Mouse (Mus musculus) heart, adult 9 months (tissue): Measurements from ENCODE around the gene Ndfip2.

Source experiments
- DNase-seq, 2 experiments: peaks; one replicate each; pipeline ENCODE4 v3.0.0; 2022; ENCODE audit warnings: low spot score in 2 of 2

The Ndfip2 gene

DNA sequence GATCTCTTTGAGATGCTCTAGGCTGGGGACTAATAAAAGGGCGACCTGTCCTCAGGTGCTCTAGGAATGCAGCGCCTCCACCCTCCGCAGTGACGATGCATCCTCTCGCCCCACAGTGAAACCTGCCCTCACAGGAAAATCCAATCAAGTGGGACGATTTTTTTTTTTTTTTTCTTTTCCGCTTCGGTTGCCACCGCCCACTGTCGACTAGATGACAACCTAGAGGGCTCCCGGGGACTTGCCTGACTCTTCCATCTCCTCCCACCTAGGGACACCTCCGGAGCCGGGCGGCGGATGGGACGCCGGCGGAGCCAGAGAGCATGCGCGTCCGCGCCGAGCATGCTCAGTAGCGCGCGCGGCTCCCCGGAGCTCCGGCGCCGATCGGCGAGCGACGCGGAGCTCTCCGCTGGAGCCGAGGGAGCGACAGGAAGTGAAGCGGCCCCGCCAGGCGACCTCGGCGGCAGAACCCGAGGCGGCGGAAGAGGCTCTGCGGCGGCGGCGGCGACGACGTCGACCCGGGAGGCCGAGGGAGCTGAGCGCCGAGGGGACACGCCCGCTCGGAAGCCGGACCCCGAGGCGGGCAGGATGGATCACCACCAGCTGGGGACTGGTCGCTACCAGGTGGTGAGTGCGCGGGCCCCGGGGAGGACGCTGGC, at the start of gene Ndfip2:
Gene Ndfip2 (plus strand): TSS at position 195 of the 656 bp plus-strand sequence.
- peak; percentile 86 to 88 for DNase-seq

DNA sequence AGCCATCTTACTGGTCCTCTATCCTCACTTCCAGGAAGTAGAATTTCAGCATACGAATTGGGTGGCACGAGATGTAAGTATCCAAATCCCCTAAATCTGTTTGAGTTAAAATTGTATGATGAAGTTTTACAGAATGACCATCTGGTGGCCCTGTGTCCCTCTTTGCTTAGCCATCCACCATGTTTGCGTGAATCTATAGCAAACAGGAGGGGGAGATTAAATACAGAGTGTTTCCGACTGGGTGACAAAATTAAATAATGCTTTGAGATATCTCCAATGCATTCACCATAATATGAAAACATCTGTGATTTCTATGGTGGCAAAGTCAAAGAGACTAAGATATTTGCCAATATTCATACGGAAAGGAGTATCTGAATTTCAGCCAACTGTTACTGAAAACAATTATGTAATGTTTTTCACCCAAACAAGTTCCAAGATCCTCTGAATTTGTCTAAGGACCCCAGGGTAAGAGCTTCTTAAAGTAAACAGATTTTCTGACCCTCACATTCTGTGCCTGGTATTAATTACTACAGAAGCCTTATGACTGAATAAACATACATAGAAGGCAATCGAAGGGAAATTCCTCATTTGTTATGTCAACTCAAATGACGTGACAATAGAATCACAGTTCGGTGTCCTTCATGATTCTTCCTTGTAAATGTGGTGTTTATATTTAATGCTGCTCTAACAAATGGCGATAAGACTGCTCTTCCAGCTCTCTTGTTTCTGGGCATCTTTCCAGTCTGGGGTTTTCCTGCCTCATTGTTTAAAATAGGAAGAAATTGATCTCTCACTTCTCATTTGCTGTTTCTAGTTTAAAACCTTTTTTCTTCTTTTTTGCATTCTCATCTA, 38.6 kb upstream of the Ndfip2 start:
- no peak for DNase-seq

DNA sequence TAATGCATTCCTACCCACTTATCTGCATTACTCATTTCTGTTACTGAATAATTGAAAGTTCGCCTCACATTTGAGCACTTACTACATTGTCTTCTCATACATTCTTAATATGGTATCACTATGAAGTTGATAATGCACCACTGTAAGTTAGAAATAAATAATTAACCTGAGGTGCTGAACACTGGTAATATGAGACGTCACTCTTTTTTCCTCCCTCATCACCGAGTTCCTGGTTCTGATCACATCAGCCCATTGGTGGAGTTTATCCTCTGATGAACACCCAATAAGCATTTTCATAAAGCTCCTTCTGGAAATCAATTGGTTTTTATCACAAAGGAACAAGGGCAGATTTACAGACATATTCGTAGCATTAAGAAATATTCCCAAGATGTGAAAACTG, 36.1 kb upstream of the Ndfip2 start:
- no peak for DNase-seq

DNA sequence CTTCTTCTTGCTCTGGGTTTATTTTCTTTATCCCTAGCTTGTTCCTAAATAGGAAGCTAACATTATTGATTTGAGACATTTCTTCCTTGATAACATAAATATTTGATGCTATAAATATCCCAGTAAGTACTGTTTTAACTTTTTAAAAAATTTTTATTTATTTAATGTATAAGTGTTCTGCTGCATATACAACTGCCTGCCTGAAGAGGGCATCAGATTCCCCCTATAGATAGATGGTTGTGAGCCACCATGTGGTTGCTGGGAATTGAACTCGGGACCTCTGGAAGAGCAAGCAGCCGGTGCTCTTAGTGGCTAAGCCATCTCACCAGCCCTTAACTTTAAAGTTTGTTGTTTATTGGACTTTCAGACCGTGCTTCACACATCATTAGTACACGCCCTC, 32.6 kb upstream of the Ndfip2 start:
- DNase-seq, result no peak

DNA sequence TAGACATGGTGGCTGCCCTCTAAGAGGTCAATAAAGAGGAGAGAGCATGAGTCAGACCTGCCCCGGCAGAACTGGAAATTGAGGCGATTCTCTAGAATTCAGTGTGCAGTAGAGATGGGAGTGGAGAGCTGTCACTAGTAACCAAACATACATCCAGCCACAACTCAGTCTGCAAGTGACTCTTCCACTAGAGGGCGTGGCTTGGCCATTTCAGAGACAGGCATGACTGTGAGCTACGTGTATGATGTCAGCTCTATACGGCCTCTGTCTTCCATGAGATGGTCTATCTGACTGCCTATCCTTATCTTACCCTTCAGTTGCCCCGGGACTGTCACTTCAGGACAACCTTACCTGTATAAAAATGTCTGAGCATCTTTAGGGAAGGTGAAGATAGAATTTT, 26.0 kb upstream of the Ndfip2 start:
- DNase-seq, result peak in 1 of 2 experiments; percentile 4

DNA sequence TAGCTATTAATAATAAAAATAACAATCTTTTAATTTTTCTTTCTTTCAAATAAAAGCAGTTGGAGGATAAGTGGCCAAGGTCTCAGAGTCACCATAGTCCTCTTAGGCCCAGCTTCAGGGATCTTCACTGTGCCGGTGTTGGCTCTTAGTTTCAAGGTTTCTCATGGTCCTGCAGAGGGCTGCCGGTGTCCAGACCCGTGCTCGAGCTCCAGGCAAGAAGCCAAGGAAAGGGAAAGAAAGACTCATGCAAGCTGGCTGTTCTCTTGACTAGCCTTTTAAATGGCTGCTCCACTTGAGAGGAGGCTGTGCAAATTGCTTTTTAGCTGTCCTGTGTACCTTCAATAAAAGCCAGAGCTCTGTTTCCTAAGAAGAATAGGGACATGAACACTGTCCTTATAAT, 21.8 kb upstream of the Ndfip2 start:
- peak in 1 of 2 experiments; percentile 2 for DNase-seq

DNA sequence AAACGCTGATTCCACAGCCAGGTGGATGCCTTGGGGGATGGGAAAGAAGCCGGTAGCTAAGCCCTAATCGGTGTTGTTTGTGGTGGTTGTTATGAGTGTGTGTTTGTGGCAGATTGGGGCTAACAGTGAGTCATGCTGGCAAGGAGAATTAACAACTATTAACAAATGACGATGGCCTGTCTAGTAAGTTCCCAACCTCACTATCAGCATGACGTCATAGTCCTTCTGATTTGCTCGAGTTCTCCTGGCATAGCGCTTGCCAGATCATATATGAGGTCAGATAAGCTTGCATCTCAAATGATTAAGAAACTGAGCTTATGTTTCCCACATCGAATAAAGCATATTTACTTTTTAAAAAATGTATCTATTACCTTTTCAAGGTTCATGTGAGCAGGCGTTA, 20.6 kb upstream of the Ndfip2 start:
- no peak for DNase-seq

DNA sequence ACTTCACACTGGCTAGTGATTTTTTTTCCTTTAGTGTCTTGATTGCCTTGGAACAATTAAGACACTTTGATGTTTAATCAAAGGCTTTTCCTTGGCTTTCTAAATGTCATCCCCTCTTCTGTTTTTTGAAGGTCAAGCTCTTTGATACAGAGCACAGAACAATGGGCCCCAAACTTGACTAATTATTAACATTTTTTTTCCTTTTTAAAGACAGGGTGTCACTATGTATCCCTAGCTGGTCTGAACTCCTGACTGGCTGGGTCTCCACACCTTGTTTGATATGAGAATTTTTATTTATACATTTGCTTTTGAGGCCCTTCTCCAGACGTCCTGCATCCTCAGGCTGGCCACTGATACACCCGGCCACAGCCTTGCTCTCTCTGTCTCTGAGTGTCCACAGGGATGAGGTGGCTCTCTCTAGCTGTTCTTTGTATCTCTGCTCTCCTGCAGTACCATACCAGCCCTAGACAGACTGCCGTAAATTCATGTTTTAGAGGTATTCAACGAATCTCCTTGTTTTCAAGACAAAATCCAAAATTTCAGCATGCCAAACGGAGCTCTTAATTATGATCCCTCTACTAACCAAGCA, 19.8 kb upstream of the Ndfip2 start:
- DNase-seq, result no peak

DNA sequence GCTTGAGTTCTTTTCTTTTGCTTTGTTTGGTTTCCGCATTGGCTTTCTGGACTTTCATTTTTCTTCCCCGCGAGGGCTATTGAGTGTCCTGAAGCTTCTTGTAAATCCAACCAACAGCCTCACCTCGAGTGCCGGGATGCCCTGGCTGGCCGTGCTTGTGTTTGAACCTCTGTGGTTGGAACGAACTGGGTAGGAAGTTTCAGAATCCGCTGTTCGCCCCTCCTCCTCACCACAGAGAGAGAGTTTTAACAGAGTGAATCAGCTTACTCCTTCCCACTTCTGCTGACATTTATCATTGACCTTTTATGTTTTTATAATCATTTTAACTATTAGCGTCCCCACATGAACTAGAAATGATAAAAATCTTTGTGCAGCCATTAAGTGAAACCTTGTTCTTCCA, 18.3 kb upstream of the Ndfip2 start:
- no peak for DNase-seq

DNA sequence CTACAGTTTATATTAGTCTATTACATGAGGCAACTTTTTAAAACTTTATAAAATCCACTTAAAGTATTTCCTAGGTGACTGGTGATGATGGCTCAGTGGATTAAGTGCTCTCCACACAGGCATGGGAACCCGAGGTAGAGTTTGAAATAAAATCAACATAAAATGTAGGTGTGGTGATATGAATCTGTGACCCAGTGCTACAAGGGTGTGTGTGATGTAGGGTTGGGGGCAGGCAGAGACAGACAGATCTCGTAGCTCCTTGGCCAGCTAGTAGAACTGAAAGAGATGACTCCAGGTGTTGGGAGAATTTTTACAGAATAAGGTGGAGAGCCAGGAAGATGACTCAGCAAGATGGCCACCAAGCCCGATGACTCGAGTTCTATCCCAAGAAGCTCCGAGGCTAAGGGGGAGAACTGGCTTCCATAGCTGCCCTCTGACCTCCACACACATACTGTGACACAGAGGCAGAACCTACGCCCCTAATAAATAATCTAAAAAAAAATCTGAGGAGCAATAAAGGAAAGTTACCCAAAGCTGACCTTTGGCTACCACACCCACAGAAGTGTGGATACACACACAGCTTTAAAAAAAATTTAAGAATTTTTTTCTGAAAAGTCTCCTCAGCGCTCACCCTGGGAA, 14.4 kb upstream of the Ndfip2 start:
- no peak for DNase-seq

DNA sequence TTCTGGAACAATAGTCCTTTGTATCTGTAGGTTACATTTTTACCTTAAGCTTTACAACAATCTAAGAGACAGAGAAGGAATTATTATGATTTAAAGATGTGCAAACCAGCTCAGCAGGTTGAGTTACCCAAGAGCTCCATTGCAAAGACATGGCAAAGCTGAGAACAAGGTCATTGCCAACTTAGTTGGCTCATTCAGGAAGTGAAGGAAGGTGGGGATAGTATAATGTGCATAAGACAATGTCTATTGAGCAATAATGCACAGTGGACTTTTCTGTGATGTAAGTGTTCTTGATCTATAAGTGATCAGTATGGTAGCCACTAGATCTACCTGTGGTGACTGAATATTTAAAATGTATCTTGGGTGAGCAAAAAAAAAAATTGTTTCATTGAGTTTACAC, 7.3 kb upstream of the Ndfip2 start:
- DNase-seq, result no peak

DNA sequence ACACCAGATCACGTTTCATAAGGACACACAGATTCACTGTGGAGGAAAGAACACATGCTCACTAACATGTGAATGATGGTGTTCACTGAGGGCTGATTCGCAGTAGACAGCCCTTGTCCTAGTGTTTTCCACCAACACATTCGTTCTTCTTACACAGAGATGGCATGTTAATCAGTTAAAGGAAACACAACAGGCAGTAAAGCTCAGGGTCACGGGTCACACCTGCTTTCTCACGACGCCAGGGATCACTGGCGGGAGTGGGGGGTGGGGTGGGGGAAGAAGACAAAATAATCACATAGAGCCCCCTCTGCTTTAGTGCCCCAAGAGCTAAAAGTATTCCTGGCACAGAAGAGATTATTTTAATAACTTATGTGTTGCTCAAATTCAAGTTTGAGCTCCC, 5.1 kb upstream of the Ndfip2 start:
- no peak for DNase-seq

DNA sequence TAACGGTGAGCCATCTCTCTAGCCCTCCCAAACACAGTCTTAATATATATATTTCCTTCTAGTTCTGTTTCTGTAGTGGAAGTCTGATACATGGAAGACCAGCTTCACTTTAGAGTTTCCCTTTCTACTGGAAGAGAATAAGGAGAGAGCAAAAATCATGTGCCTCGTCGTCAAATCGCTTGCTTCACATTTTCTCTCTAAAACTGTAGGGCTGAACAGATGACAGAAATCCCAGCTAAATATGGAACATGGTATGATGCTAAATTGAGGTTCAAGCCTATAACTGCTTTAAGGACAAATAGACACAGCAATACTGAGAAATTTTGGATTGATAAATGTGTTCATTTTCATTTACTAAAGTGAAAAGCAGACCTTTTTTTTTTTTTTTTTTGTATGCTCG, 4.0 kb upstream of the Ndfip2 start:
- no peak for DNase-seq

DNA sequence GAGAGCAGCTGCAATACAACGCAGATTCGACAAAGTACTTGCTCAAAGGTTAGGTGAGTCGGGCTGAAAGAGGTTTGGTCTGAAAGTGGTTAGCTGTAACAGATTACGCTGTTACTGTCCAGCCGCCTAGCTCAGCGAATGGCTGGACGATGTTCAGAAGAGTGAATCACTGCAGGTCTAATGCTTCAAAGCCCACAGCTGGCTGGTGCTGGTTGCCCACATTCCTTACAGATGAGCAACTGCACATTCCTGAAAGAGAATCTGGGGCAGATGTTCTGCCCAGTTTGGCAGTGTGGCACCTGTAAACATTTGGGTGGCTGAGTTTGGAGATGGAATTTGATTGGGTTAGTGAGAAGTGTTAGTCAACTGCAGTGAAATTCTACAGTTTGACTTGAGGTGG, 2.8 kb upstream of the Ndfip2 start:
- no peak for DNase-seq

DNA sequence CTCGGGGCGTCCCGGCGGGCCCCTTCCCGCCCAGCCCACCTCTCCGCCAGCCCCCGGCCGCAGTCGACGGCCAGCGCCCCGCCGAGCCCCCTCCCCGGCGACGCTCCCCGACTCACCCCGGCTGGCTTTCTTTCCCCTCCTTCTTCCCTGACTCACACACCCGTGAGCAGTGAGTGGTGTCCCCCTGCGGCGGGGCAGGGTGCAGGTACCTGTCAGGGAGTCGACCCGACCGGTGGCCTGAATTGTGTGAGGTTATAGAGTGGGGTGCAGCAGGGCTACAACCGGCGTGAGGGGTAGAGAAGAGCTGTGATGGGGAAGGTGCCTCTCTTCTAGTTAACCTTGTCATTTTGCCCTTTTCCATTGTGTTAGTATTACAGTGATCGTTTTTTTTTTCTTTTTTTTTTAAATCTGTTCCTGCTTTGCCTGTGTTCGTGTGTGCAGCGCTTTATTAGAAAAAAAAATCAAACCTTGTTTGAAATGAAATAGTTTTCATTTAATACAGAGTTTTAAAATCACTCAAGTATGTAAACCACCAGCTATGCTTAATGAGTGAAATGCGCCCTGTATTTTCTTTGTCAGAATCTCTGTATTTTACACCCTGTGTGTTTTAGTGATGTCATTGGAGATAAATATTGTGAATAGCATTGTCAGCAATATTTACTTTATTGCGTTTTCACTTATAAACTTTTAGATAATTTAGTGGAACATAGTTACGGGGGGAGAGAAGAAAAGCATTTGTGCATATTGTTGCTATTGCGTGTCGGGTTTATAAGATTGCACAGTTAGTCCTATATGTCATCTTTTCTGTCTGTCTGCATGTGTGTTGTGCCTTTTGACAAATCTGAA, 885 bp downstream of the Ndfip2 start:
- DNase-seq, result peak in 1 of 2 experiments; percentile 29

DNA sequence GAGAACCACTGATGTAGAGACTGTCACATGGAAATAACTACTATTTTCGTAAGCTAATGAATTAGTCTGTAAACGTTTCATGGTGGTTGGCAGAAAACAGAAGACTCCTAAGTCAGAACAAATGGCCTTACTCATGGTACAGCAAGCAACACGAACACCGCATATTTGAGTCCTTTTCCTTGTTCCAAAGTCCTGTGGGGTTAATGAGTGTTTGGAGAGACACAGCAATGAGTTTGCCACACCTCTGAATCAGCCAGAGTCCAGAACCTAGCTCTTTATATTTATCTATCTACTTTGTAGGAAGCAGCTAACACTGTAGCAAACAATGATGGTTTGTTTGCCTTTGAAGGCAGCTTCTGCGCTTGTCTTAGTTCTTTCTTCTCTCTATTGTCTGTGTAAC, 4.5 kb downstream of the Ndfip2 start:
- no peak for DNase-seq

DNA sequence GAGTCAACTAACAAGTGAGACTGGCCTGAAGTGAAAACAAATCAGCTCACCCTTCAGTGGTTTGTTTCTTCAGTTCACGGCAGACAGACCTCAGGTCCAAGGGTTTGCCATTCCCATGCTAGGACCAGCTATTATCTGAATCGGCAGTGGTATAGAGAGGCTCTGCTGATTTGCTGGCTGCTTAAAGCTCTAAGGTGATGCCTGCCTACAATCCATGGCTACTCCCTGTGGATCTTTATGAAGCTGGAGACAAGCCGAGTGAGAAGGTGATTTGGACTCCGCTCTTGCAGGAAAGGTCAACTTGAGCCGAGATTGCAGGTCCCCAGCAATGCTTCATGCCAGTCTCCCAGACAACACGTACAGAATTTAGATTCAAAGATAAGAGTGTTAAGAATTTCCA, 8.7 kb downstream of the Ndfip2 start:
- no peak for DNase-seq

DNA sequence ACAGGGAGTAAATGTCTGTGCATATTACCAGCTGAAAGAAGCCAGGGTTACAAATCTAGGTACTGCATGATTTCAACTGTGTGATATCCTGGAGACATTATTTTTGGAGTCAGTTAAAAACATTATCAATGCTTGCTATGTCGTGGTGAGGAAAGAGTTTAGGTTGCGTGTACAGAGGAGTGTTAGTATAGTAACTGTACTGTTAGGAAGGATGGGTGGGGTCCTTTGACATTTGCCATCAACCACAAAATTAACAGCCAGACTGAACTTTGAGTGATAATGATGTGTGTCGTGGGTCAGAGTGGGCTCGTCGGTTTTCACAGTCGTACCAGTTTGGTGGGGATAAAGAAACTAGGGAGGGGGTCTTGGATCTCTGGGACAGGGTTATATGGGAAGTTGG, 13.7 kb downstream of the Ndfip2 start:
- no peak for DNase-seq

DNA sequence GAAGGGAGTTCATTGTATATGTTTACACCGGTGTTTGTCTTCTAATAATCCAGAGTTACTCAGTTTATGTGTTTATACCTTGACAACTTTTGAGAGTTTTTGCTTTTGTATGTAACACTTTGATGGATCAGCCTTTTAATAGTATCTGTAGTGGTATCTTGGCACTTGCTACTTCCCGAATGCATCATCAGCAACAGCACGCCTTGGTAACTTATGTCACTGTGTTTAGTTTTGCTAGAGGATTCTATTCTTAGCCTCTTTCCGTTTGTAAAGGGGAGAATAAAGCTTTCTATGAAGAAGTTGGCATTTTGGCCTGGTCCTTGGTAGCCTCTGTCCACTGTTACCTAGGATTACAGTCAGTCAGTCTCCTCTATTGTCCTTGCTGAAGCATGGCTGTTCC, 14.2 kb downstream of the Ndfip2 start:
- DNase-seq, result no peak

DNA sequence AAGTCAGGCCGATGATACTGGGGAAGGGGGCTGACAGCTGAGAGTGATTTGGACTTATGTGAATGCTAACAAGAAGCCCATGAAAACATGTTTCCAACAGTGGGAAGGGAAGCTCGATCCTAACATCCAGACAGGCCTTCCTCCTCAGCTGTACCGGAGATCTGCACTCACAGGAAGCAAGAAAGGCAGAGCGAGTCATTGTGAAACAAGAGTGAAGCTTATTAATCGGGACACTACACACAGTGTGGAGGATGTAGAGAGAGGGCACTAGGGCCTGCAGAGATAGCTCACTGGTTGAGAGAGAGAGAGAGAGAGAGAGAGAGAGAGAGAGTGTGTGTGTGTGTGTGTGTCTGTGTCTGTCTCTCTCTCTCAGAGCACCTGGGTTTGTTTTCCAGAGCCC, 16.8 kb downstream of the Ndfip2 start:
- no peak for DNase-seq

DNA sequence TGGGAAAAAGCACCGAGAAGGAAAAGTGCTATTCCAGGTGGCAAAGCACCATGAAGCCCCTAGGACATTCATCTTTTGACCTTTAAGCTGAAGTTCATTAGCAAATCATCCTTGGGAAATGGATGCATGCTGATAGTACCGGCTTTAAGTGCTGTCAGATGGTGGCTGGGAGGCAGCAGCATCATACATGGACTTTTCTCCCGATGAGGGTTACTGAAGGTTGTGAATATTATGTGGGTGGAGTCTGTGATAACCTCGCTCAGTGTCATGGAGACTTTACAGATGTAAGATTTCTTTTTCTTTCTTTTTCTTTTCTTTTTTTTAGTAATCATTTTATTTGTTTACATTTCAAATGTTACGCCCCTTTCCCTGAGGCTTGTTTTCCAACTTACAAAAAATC, 18.9 kb downstream of the Ndfip2 start:
- no peak for DNase-seq

DNA sequence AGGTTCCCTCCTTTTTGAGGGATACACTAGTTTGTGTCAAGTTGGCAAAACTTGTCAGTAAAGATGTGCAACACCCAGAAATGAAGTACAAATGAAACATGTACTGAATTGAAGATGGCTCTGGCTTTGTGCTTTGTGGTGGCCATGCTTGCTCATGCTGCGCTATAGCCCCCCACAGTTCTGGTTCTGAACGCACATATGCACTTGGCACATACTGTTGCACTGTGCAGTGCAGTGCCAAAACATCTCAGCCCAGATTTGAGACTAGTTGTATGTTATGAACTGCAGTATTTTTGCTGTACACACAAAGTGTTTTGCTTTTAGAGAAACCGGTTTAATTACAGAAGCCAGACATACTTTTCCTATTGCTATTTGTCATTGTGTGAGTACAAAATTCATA, 25.7 kb downstream of the Ndfip2 start:
- no peak for DNase-seq
